Mouse (Mus musculus) E14TG2a.4 (cell line): ENCODE data around the gene Cds1.

Experiments used
- H3K27me3 ChIP-seq: 2 replicates; pipeline ENCODE4 v1.6.1; 2014; ENCODE audit warnings: low read length, control low read depth; ENCODE audit not compliant: insufficient read depth
- H3K36me3 ChIP-seq: 2 replicates; pipeline ENCODE4 v1.6.1; 2014; ENCODE audit warnings: low read length, control low read depth; ENCODE audit not compliant: insufficient read depth
- H3K4me1 ChIP-seq: replicated peaks from 2 replicates; pipeline ENCODE4 v1.6.1; 2014; ENCODE audit warnings: low read depth, low read length, control low read depth
- H3K4me3 ChIP-seq: replicated peaks from 2 replicates; pipeline ENCODE4 v1.5.1; 2014; ENCODE audit warnings: mild to moderate bottlenecking, low read length
- H3K9me3 ChIP-seq: 2 replicates; pipeline ENCODE4 v1.6.1; 2014; ENCODE audit warnings: low read length, control low read depth
- CTCF ChIP-seq: conservative IDR thresholded peaks from 2 replicates; pipeline ENCODE4 v1.5.1; 2014; ENCODE audit warnings: low read length
- NANOG ChIP-seq: IDR thresholded peaks from 2 replicates; pipeline ENCODE4 v1.6.1; 2014; ENCODE audit warnings: borderline replicate concordance, low read length, mixed read lengths
- POU5F1 ChIP-seq: IDR thresholded peaks from 2 replicates; pipeline ENCODE4 v1.6.1; 2014; ENCODE audit warnings: low read length, borderline replicate concordance

Cds1 gene

DNA sequence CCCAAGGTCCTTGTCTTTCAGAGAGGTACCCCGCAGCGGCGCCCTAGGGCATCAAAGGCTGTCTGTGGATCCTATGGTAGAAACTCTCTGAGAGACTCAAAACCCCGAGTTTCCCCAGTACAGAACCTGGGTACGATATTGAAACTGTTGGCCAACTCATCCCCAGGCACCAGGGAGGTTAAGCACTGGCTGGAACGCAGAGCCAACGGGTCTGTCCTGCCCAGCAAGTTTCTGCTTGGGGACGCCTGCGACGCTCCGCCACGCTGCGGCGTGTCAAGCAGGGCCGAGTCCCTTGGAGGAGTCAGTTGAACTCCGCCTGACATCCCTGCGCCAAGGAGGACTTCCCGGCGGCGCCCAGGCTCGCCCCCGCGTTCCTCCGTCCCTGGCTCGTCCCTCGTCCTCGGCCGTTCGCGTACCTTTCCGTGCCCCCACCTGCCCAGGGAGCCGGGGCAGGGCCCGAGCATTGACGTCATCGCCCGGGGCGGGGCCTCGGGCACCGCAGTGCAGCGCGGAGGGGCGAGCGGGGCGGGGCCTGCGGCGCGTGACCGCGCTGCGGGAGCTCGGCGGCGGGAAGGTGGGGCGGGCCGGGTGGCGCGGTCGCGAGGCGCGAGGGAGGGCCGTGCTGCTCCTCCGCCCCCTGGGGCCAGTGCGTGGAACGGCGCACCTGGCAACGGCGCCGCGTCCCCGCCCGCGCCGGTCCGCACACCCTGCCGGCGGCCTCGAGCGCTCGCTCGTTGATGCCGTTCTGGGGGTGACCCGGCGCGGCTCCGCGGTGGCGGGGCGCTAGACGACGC, at the start of gene Cds1:
Cds1 (plus strand) TSS at position 577 of the 794 bp plus-strand sequence.
- H3K9me3 ChIP-seq = no peaks in the 10 kb centered on the region
- peaks cover 59% of the 10 kb centered on the region for H3K4me1 ChIP-seq
- H3K4me3 ChIP-seq = peak within 1 kb of the TSS; percentile 87
- peaks cover 42% of the 10 kb centered on the region for H3K27me3 ChIP-seq
- no peak for TF ChIP-seq POU5F1
- TF ChIP-seq NANOG = no peak
- TF ChIP-seq CTCF = no peak
- H3K36me3 ChIP-seq = no peaks in the 10 kb centered on the region

DNA sequence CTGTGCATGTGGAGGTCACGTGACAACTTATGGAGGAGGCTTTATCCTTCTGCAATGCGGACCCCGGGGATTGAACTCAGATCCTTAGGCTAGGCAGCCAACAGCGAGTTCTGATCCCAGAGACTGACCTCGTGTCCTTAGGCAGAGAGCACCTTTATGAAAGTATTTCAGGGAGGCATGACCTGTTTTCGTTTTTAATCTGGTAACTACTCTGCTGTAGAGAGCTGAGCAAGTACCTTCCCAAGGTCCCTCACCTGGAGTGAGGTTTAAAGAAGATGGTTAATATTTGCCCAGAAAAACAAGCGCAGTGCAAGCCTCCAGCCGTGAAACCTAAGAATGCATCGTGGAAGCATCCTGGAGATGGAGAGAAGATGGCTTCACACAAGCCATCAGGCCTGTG, 40.7 kb upstream of the Cds1 start:
- no peaks in the 10 kb centered on the region for H3K27me3 ChIP-seq
- H3K36me3 ChIP-seq = no peaks in the 10 kb centered on the region
- TF ChIP-seq CTCF (no peak), NANOG (no peak), POU5F1 (no peak)
- H3K4me3 ChIP-seq = no peak overlapping the region
- H3K4me1 ChIP-seq = peaks cover 28% of the 10 kb centered on the region
- no peaks in the 10 kb centered on the region for H3K9me3 ChIP-seq

DNA sequence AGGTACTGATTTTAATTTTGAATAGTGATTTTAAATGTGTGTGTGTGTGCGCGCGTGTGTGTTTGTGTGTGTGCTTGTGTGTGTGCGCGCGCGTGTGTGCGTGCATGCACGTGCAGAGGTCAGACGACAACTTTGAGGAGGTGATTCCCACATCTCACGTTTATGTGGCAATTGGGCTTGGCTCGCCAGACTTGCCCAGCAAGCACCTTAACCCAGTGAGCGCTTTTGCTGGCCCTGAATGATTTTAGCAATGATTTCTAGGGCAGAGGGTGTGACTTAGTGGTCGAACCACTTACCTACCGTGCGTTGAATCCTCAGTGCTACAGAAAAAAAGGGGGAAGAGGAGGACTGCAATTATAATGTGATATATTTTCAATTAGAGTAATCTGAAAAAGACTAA, 40.2 kb upstream of the Cds1 start:
- Histone ChIP-seq H3K27me3 (no peaks in the 10 kb centered on the region), H3K36me3 (no peaks in the 10 kb centered on the region), H3K4me1 (peaks cover 28% of the 10 kb centered on the region), H3K4me3 (no peak overlapping the region), H3K9me3 (no peaks in the 10 kb centered on the region)
- TF ChIP-seq CTCF = no peak
- no peak for TF ChIP-seq NANOG
- no peak for TF ChIP-seq POU5F1

DNA sequence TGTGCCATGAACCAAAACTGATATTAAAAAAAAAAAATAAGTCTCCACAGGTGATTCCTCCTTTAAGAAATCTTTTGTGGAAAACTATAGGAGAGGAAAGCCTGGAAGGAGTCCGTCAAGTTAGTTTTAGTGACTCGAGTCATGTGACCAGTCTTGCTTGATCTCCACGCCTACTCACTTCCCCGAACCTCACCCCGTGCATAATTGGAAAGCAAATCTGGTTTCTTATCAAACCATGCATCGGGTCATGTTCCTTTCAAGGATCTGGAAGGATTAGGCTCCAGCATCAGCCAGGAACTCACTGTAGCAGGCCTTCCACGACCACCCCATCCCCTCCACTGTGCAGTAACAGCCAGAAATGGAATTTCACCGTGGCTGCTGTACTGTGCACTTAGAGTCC, 39.2 kb upstream of the Cds1 start:
- Histone ChIP-seq H3K4me3 (no peak overlapping the region), H3K27me3 (no peaks in the 10 kb centered on the region), H3K4me1 (peaks cover 20% of the 10 kb centered on the region), H3K36me3 (no peaks in the 10 kb centered on the region), H3K9me3 (no peaks in the 10 kb centered on the region)
- TF ChIP-seq NANOG (no peak), POU5F1 (no peak), CTCF (no peak)

DNA sequence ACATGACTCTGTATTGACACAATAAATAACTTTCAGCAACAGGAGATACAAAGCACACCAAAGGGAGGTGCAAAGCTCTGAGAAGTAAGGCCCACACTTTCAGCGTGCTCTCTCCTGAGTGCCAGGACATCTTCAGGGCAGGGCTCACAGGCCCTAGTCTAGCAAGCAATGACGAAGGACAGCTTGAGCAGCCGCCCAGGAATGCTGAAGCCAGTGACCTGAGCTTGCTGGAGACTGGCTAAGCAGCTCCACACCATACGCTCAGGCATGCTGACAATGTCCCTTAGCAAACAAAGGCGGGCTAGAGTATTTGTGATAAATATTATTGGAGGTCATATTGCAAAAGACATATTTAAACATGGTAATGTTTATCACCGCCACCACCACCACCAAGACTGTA, 38.6 kb upstream of the Cds1 start:
- no peaks in the 10 kb centered on the region for H3K27me3 ChIP-seq
- no peaks in the 10 kb centered on the region for H3K9me3 ChIP-seq
- TF ChIP-seq NANOG = no peak
- TF ChIP-seq POU5F1 = no peak
- TF ChIP-seq CTCF = no peak
- H3K36me3 ChIP-seq = no peaks in the 10 kb centered on the region
- H3K4me1 ChIP-seq = peaks cover 13% of the 10 kb centered on the region
- H3K4me3 ChIP-seq = no peak overlapping the region

DNA sequence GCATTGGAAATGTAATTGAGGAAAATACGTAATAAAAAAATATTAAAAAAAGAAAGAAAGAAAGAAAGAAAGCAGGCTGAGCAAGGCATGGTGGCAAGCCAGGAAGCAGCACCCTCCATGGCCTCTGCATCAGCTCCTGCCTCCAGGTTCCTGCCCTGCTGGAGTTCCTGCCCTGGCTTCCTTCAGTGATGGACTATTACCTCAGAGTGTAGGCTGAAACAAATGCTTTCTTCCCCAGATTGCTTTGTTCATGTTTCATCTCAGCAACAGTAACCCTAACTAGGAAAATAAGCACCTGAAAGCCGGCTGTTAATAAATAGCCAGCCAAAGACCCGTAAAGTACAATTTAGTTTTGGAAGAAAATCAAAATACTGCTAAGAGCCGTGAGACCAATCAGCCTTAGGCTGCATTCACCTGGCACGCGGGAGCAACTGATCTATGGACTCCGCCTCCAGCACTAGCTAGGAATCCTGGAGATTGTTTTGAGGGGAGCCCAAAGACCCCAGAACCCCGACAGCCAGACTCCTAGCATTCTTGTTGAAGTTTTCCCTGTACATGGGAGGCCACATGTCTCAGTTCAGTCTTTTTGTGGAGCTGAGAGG, 36.5 kb upstream of the Cds1 start:
- H3K4me3 ChIP-seq = no peak overlapping the region
- no peaks in the 10 kb centered on the region for H3K27me3 ChIP-seq
- H3K36me3 ChIP-seq = no peaks in the 10 kb centered on the region
- no peaks in the 10 kb centered on the region for H3K9me3 ChIP-seq
- TF ChIP-seq POU5F1 (no peak), CTCF (no peak), NANOG (no peak)
- peaks cover 4% of the 10 kb centered on the region for H3K4me1 ChIP-seq

DNA sequence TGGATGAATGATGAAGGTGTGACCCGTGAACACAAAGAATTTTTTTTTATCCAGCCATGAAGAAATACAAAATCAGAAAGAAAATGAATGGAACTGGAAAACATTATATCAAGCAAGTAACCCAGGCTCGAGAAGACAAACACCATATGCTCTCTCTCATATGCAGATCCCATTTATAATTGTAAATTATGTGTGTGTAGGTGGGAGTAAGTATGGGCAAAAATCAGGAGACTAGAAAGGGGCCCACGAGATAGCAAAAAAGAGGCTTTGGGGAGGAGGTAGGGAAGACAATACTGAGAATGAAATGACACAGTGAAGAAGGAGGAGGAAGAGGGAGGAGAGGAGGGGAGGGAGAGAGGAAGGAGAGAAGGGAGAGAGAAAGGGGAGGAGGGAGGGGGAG, 27.6 kb upstream of the Cds1 start:
- TF ChIP-seq POU5F1 = no peak
- no peak for TF ChIP-seq NANOG
- TF ChIP-seq CTCF = no peak
- Histone ChIP-seq H3K9me3 (no peaks in the 10 kb centered on the region), H3K27me3 (no peaks in the 10 kb centered on the region), H3K4me1 (peaks cover 18% of the 10 kb centered on the region), H3K4me3 (no peak overlapping the region), H3K36me3 (no peaks in the 10 kb centered on the region)

DNA sequence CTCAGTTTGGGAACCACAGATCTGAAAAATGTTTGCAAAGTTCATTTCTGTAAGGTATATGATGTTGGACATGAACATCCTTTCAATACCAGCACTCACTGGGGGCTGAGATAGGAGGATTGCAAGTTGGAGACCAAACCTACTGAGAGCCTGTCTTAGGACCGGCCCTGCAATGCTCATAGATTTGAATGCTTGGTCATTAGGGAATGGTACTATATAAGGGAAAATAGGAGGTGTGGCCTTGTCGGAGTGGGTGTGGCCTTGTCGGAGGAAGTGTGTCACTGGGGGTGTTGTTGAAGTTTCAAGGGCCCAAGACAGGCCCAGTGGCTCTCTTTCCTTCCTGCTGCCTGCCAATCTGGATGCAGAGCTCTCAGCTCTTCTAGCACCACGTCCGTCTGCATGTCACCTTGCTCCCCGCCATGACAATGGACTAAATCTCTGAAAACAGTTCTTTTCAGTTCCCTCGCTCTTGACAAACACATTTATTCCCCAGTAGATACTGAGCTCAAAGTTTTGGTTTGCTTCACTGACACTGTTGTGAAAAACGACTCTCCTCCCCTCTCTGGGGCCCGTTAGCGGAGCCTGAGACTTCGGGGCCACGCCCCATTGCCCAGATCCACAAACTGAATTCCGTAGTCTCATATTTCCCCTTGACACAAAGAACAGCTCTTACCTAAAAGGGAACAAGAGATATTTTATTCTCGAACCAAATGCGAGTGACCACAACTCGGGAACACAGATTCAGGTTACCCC, 24.3 kb upstream of the Cds1 start:
- no peaks in the 10 kb centered on the region for H3K27me3 ChIP-seq
- H3K4me1 ChIP-seq = peaks cover 18% of the 10 kb centered on the region
- H3K9me3 ChIP-seq = no peaks in the 10 kb centered on the region
- no peak for TF ChIP-seq POU5F1
- no peak for TF ChIP-seq NANOG
- no peak for TF ChIP-seq CTCF
- H3K36me3 ChIP-seq = no peaks in the 10 kb centered on the region
- H3K4me3 ChIP-seq = peak overlapping the region; percentile 49
